Mouse (Mus musculus) olfactory bulb, adult 2 months (tissue): ENCODE data around the gene Eps8l1.

Experiments used
- CTCF ChIP-seq: fragments of 200-500 bp; IDR thresholded peaks from 2 replicates; pipeline ENCODE4 v1.5.1; 2012; ENCODE audit warnings: low read depth, mild to moderate bottlenecking, low read length, moderate library complexity; ENCODE audit not compliant: insufficient read depth
- POLR2A ChIP-seq: fragments of 200-500 bp; IDR thresholded peaks from 2 replicates; pipeline ENCODE4 v1.6.1; 2012; ENCODE audit warnings: mild to moderate bottlenecking, low read depth, low read length, moderate library complexity; ENCODE audit not compliant: insufficient read depth

DNA sequence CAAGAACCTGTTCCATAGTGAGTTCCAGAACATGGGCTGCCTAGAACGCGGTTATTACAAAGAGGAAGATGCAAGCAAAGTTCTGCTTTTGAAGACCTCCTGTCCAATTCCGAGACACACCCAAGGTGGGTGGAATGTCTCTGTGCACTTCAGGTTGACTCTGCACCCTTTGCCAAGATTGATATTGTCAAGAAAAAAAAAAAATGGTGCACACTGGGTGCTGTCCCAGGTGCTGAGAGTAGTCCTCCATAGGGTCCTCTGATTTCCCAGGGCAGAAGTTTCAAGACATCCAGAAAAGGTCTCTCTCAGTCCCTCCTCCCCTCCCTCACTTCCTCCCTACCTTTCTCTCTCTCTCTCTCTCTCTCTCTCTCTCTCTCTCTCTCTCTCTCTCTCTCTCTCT is 12.0 kb upstream of the Eps8l1 start:
- no peak for TF ChIP-seq CTCF
- no peak for TF ChIP-seq POLR2A
